Mouse (Mus musculus): ENCODE measurements around the gene Lrrtm4. TPM values are rescaled to one million over a fixed set of nuclear protein-coding genes. Genes with fewer than 3 reads are reported as not detected.

Gene Lrrtm4
- polyA plus RNA-seq, 1 experiment from 2014 or later = 19.9 TPM

DNA sequence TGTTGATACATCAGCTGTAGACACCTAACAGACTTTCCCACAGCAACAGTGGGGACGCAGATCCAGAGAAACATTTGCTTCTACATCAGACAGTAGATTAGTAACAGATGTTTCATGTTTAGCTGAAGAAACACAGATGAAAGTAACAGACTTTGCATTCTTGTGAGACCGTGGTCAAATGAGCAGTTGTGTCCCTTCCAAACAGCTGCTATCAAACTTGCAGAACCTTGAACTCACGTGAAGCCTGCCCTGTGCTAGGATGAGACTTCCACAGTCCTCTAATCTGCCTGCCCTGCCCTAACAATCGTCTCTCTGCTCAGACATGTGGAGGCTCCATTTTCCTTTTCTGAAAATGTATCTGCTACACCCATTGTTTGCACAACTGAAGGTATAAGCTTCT is 245.3 kb downstream of the Lrrtm4 start:
- H3K27me3 ChIP-seq (replicated peaks; ENCODE audit: control insufficient read depth, insufficient read depth, low read length) = no peaks in the 10 kb centered on the region
- H3K4me2 ChIP-seq (ENCODE audit: low read length) = no peak overlapping the region
- no peaks in the 10 kb centered on the region for H3K36me3 ChIP-seq (ENCODE audit: control insufficient read depth, insufficient read depth, low read length)
- H3K9ac ChIP-seq (ENCODE audit: low read depth, low read length) = no peak overlapping the region
- WGBS = 81% methylated on average over 4 of the region's 4 CpGs
- no peak for ATAC-seq
- H3K27ac ChIP-seq (ENCODE audit: low read depth, low read length) = no peak overlapping the region
- no peak overlapping the region for H3K4me3 ChIP-seq (ENCODE audit: low read length)
- no peaks in the 10 kb centered on the region for H3K9me3 ChIP-seq (ENCODE audit: control insufficient read depth, low read length)
- no peaks in the 10 kb centered on the region for H3K4me1 ChIP-seq (ENCODE audit: control insufficient read depth, insufficient read depth, low read depth, low read length)

DNA sequence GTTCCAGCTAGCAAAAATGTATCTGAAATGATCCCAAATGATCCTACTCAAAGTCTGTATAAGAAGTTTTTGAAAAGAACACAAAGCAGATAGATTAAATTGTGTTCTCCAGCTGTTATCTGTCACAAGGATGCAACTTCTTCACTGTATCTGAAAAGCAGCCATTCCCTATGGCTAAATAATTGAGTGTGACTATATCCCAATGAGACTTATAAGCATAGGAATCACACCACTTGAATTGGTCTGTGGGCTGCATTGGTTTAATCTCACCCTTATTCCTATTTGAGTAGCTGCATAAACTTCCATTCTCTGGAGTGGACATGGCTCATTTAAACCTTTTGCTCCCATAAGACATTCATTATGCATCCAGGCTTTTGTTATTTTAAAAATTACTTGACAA is 245.9 kb downstream of the Lrrtm4 start:
- Histone ChIP-seq H3K27ac (ENCODE audit: low read depth, low read length) (no peak overlapping the region), H3K4me2 (ENCODE audit: low read length) (no peak overlapping the region), H3K4me1 (ENCODE audit: control insufficient read depth, insufficient read depth, low read depth, low read length) (no peaks in the 10 kb centered on the region), H3K4me3 (ENCODE audit: low read length) (no peak overlapping the region), H3K9me3 (ENCODE audit: control insufficient read depth, low read length) (no peaks in the 10 kb centered on the region), H3K27me3 (replicated peaks; ENCODE audit: control insufficient read depth, insufficient read depth, low read length) (no peaks in the 10 kb centered on the region), H3K36me3 (ENCODE audit: control insufficient read depth, insufficient read depth, low read length) (no peaks in the 10 kb centered on the region), H3K9ac (ENCODE audit: low read depth, low read length) (no peak overlapping the region)
- ATAC-seq = no peak

DNA sequence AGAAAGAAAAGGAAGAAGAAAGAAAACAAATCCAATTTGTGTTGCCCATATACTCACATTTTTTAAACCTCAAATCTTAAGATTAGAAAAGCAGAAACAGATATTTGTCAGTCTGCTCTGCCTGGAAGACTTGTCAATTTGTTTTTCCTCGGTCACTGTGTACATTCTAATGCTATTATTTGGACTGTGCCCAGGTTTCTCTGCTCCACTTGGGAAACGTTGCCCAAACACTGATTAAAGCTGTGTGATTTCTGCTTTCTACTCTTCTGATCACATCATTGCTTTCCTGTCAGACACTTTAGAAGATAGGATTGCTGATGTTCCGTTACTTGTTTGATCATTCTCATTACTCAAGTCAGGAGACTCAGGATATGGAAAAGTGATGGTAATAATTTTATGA is 247.1 kb downstream of the Lrrtm4 start:
- Histone ChIP-seq H3K9ac (ENCODE audit: low read depth, low read length) (no peak overlapping the region), H3K36me3 (ENCODE audit: control insufficient read depth, insufficient read depth, low read length) (no peaks in the 10 kb centered on the region), H3K9me3 (ENCODE audit: control insufficient read depth, low read length) (no peaks in the 10 kb centered on the region), H3K27ac (ENCODE audit: low read depth, low read length) (no peak overlapping the region), H3K27me3 (replicated peaks; ENCODE audit: control insufficient read depth, insufficient read depth, low read length) (no peaks in the 10 kb centered on the region), H3K4me3 (ENCODE audit: low read length) (no peak overlapping the region), H3K4me1 (ENCODE audit: control insufficient read depth, insufficient read depth, low read depth, low read length) (no peaks in the 10 kb centered on the region), H3K4me2 (ENCODE audit: low read length) (no peak overlapping the region)
- WGBS = 63% methylated on average over 3 of the region's 3 CpGs
- no peak for ATAC-seq

DNA sequence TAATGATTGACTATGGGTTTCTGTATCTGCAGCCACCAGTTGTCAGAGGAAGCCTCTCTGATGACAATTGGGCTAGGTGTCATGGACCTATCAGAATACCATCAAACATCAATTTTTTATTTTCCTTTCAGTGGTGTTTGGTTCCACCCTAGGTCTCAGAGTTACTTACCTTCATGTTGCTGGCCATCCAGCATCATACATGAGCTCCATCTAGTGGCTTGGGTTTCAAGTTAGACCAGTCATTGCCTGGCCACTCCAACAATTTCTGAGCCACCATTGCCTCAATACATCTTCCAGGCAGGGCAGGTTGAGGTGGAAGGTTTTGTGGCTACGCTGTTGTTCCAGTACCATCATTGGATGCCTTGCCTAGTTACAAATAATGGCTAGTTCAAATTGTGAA is 268.3 kb downstream of the Lrrtm4 start:
- Histone ChIP-seq H3K27ac (ENCODE audit: low read depth, low read length) (no peak overlapping the region), H3K4me2 (ENCODE audit: low read length) (no peak overlapping the region), H3K4me1 (ENCODE audit: control insufficient read depth, insufficient read depth, low read depth, low read length) (no peaks in the 10 kb centered on the region), H3K4me3 (ENCODE audit: low read length) (no peak overlapping the region), H3K9me3 (ENCODE audit: control insufficient read depth, low read length) (no peaks in the 10 kb centered on the region), H3K27me3 (replicated peaks; ENCODE audit: control insufficient read depth, insufficient read depth, low read length) (no peaks in the 10 kb centered on the region), H3K9ac (ENCODE audit: low read depth, low read length) (no peak overlapping the region), H3K36me3 (ENCODE audit: control insufficient read depth, insufficient read depth, low read length) (no peaks in the 10 kb centered on the region)
- ATAC-seq = no peak
- WGBS = 96% methylated on average over 1 of the region's 1 CpGs

DNA sequence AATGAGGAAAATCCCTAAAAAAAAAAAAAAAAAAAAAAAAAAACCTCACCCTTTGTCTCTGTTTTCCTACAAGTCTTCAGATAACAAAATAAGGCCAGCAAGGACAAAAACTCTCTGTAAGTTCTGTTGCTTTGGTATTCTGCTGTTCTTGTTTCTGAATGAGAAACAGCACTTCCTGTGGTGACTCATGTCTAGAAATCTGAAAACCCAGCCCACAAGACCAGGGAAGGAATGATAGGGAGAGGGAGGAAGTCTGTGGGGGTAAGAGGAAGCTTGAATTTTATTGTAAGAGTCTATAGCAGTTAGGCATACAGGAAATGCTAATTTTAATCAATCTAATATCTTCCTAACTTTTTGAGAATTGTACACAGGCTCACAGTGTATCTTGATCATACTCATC is 283.2 kb downstream of the Lrrtm4 start:
- no peak overlapping the region for H3K4me3 ChIP-seq (ENCODE audit: low read length)
- no peak for ATAC-seq
- no peak overlapping the region for H3K9ac ChIP-seq (ENCODE audit: low read depth, low read length)
- no peaks in the 10 kb centered on the region for H3K36me3 ChIP-seq (ENCODE audit: control insufficient read depth, insufficient read depth, low read length)
- no peaks in the 10 kb centered on the region for H3K27me3 ChIP-seq (replicated peaks; ENCODE audit: control insufficient read depth, insufficient read depth, low read length)
- H3K4me1 ChIP-seq (ENCODE audit: control insufficient read depth, insufficient read depth, low read depth, low read length) = no peaks in the 10 kb centered on the region
- H3K27ac ChIP-seq (ENCODE audit: low read depth, low read length) = no peak overlapping the region
- no peaks in the 10 kb centered on the region for H3K9me3 ChIP-seq (ENCODE audit: control insufficient read depth, low read length)
- H3K4me2 ChIP-seq (ENCODE audit: low read length) = no peak overlapping the region

DNA sequence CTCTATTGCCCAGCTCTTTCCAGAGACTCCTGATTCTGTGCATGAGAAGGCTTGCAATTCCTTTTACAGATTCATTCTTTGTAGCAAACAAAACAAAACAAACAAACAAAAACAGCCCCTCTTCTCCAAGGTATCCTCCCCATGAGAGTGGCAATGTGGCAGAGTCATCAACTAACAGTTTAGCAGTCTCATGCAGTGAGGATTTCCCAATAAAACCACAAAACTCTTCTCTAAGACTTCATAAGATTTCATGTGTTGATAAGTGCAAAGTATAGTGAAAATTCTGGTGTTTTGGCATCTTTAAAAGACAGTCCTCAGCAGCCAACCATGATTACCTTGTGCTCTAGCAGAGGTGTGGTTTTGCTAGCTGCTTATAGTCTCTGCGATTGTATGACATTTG is 284.9 kb downstream of the Lrrtm4 start:
- Histone ChIP-seq H3K9ac (ENCODE audit: low read depth, low read length) (no peak overlapping the region), H3K4me1 (ENCODE audit: control insufficient read depth, insufficient read depth, low read depth, low read length) (no peaks in the 10 kb centered on the region), H3K27ac (ENCODE audit: low read depth, low read length) (no peak overlapping the region), H3K9me3 (ENCODE audit: control insufficient read depth, low read length) (no peaks in the 10 kb centered on the region), H3K4me3 (ENCODE audit: low read length) (no peak overlapping the region), H3K4me2 (ENCODE audit: low read length) (no peak overlapping the region), H3K36me3 (ENCODE audit: control insufficient read depth, insufficient read depth, low read length) (no peaks in the 10 kb centered on the region), H3K27me3 (replicated peaks; ENCODE audit: control insufficient read depth, insufficient read depth, low read length) (no peaks in the 10 kb centered on the region)
- ATAC-seq = no peak
- WGBS = 89% methylated on average over 1 of the region's 1 CpGs

DNA sequence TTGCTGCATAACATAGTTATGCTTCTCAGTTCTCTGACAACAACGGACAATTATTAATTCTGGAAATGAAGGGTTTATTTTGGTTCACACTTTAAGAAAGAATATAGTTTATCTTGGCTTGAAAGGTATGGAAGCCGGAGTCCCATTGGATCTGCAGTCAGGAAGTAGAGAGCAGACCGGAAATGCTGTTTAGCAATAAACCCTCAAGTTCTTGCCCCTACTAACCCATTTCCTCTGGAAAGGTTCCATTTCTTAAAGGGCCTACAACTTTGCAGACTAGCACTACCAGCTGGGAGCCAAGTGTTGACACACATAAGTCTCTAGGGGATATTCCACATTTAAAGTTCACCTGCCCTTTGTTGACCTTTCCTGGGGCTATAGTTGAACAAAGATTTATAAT is 309.7 kb downstream of the Lrrtm4 start:
- H3K36me3 ChIP-seq (ENCODE audit: control insufficient read depth, insufficient read depth, low read length) = no peaks in the 10 kb centered on the region
- no peak for ATAC-seq
- H3K27me3 ChIP-seq (replicated peaks; ENCODE audit: control insufficient read depth, insufficient read depth, low read length) = no peaks in the 10 kb centered on the region
- H3K9me3 ChIP-seq (ENCODE audit: control insufficient read depth, low read length) = no peaks in the 10 kb centered on the region
- H3K4me1 ChIP-seq (ENCODE audit: control insufficient read depth, insufficient read depth, low read depth, low read length) = no peaks in the 10 kb centered on the region
- H3K4me2 ChIP-seq (ENCODE audit: low read length) = no peak overlapping the region
- H3K9ac ChIP-seq (ENCODE audit: low read depth, low read length) = no peak overlapping the region
- WGBS = 86% methylated on average over 3 of the region's 3 CpGs
- H3K4me3 ChIP-seq (ENCODE audit: low read length) = no peak overlapping the region
- H3K27ac ChIP-seq (ENCODE audit: low read depth, low read length) = no peak overlapping the region

DNA sequence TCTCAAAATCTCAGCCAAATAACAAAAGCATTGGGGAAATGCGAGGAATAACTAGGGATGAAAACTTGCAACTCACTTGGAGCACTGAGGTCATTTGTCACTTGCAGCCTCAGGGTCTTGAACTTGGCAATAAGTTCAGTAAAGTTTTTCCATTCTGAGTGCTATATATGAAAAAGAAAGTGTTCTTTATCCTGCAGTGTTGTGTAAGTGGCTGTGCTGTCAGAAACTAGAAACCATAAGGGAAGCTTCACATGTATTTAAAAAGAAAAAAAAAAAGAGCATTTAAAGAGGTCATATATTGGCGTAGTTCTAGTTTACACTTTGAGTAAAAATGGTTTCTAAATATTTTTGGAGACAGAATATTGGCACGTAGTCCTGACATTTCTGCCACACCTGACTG is 313.1 kb downstream of the Lrrtm4 start:
- WGBS = 80% methylated on average over 3 of the region's 3 CpGs
- H3K9me3 ChIP-seq (ENCODE audit: control insufficient read depth, low read length) = no peaks in the 10 kb centered on the region
- ATAC-seq = no peak

DNA sequence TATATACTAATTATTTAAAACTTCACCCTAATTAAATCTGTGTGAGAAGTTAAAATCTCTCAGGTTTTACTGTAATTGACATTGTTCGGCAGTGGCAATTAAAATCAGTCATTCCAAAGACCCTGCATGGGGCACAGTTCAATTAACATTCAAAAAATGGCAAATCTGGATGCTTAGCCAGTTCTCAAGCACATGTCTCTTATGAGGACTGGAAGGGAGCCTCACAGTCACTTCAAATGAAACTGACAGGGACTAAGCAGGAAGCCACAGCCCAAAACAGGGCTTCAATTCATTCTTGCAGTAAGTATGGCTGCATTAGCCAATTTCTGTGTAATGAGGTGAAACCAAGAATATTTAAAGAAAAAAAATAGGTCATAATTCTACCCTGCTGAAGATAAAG is 333.6 kb downstream of the Lrrtm4 start:
- Histone ChIP-seq H3K9me3 (ENCODE audit: control insufficient read depth, low read length) (no peaks in the 10 kb centered on the region), H3K4me3 (ENCODE audit: low read length) (no peak overlapping the region), H3K4me2 (ENCODE audit: low read length) (no peak overlapping the region), H3K27me3 (replicated peaks; ENCODE audit: control insufficient read depth, insufficient read depth, low read length) (no peaks in the 10 kb centered on the region), H3K36me3 (ENCODE audit: control insufficient read depth, insufficient read depth, low read length) (no peaks in the 10 kb centered on the region), H3K9ac (ENCODE audit: low read depth, low read length) (no peak overlapping the region), H3K27ac (ENCODE audit: low read depth, low read length) (no peak overlapping the region), H3K4me1 (ENCODE audit: control insufficient read depth, insufficient read depth, low read depth, low read length) (no peaks in the 10 kb centered on the region)
- no peak for ATAC-seq
- 38% methylated on average over 1 of the region's 1 CpGs for WGBS

More for the DNA sequence above, 313.1 kb downstream of the Lrrtm4 start:
- H3K27me3 ChIP-seq (replicated peaks; ENCODE audit: control insufficient read depth, insufficient read depth, low read length) = no peaks in the 10 kb centered on the region
- no peak overlapping the region for H3K4me3 ChIP-seq (ENCODE audit: low read length)
- H3K4me1 ChIP-seq (ENCODE audit: control insufficient read depth, insufficient read depth, low read depth, low read length) = no peaks in the 10 kb centered on the region
- no peaks in the 10 kb centered on the region for H3K36me3 ChIP-seq (ENCODE audit: control insufficient read depth, insufficient read depth, low read length)
- H3K9ac ChIP-seq (ENCODE audit: low read depth, low read length) = no peak overlapping the region
- no peak overlapping the region for H3K27ac ChIP-seq (ENCODE audit: low read depth, low read length)
- H3K4me2 ChIP-seq (ENCODE audit: low read length) = no peak overlapping the region

DNA sequence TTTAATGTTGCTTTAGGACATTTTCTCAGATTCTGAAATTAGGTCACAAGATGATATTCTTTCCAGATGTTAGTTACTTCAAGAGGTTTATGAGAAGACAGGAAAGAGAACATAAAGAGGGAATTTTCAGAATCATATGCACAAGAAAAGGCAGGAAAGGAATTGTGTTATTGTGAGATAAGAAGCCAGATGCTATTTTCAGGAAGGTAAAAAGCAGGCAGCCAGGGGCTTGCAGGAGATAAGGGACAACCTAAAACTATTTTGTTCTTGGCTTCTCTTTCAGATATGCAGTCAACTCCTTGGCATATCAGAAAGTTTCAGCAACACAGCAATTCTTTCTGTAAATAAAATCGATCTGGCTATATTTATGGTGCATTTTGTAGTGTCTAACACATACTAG is 338.4 kb downstream of the Lrrtm4 start:
- Histone ChIP-seq H3K4me3 (ENCODE audit: low read length) (no peak overlapping the region), H3K36me3 (ENCODE audit: control insufficient read depth, insufficient read depth, low read length) (no peaks in the 10 kb centered on the region), H3K4me2 (ENCODE audit: low read length) (no peak overlapping the region), H3K27me3 (replicated peaks; ENCODE audit: control insufficient read depth, insufficient read depth, low read length) (no peaks in the 10 kb centered on the region), H3K9ac (ENCODE audit: low read depth, low read length) (no peak overlapping the region), H3K9me3 (ENCODE audit: control insufficient read depth, low read length) (no peaks in the 10 kb centered on the region), H3K27ac (ENCODE audit: low read depth, low read length) (no peak overlapping the region), H3K4me1 (ENCODE audit: control insufficient read depth, insufficient read depth, low read depth, low read length) (no peaks in the 10 kb centered on the region)
- 88% methylated on average over 1 of the region's 1 CpGs for WGBS
- ATAC-seq = no peak

Data from hindbrain, embryonic 16.5 days (tissue).